Mouse (Mus musculus): ENCODE results near the gene Cox6b2. TPM values are rescaled to one million over a fixed set of nuclear protein-coding genes. Genes with fewer than 3 reads are reported as not detected.

Gene Cox6b2
- total RNA-seq, 2 experiments from 2014 or later: 1.5 to 1.7 TPM

DNA sequence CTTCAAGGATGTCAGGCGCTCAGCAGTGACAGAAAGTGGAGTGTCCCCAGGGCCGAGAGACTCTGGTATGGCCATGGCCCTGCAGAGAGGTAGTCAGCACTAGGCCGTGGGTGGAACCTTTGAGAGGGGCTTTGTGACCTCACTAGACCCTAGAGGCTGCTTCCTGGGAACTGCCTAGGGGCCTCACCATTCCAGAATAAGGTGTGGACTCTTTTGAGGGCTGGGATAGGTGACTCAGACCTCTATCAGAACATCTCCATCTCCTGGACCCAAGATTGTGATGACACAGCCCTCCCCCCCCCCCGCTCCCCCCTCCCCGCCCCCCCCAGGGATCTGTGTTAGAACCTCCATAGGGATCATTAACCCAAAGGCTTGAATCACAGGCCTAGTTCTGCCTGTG lies 18.3 kb upstream of the Cox6b2 start, which contains the start of gene Fam71e2:
Fam71e2 (minus strand) TSS at position 101 of the 400 bp plus-strand sequence.
- intact Hi-C loops (cut with DNase I): no loop called here
- no peak for DNase-seq (ENCODE audit: low spot score)

DNA sequence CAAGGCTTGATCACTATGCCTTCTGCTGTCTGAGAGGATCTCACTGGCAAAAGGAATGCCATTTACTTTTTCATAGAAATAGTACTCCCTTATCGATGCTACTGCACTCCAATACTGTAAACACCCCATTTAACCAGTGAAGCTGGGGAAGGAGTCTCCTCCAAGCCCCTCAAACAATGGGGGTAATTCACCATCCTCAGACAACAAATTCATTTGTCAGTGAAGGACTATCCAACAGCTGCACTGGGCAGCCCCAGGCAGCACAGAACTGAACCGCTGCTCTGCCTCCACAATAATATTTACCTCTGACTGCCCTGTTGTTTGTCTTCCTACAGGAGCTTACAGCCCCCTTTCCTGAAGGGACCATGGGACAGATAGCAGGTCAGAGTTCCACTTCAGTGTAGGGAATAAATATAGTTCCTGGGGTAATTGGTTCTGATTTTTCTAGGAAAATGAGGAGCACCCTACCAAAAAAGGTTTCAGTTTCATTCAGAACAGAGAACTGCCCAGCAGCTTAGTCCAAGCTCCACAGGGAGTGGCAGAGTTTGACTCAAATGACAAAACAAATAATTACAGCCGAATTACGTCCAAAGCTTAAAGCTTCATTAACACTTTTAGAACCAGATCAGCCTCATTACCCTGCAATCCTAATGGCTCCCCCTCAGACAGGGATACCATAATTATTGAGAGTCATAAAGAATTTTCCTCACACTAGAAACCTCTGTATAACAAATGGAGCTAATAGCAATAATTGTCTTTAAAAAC lies 12.2 kb upstream of the Cox6b2 start:
- intact Hi-C loops (cut with DNase I): no loop called here
- DNase-seq (ENCODE audit: low spot score): no peak

DNA sequence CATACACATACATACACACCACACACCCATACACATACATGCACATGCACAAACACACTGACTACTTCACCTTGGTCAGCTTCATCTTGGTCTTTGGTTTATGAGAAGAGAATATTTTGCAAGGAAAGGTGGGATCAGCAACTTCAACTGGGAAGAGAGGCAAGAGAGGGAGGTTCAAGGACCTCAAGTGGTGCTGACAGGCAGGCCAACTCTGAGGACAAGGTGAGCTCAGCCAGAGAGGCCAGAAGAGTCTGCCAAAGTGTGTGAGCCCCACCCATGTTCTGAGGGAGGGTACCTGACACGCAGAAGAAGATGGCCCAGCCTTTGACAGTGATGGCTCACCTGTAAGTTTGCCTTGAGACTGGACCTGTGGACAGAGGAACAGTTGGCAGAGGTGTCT lies 6.8 kb upstream of the Cox6b2 start:
- intact Hi-C loops (cut with DNase I): no loop called here

DNA sequence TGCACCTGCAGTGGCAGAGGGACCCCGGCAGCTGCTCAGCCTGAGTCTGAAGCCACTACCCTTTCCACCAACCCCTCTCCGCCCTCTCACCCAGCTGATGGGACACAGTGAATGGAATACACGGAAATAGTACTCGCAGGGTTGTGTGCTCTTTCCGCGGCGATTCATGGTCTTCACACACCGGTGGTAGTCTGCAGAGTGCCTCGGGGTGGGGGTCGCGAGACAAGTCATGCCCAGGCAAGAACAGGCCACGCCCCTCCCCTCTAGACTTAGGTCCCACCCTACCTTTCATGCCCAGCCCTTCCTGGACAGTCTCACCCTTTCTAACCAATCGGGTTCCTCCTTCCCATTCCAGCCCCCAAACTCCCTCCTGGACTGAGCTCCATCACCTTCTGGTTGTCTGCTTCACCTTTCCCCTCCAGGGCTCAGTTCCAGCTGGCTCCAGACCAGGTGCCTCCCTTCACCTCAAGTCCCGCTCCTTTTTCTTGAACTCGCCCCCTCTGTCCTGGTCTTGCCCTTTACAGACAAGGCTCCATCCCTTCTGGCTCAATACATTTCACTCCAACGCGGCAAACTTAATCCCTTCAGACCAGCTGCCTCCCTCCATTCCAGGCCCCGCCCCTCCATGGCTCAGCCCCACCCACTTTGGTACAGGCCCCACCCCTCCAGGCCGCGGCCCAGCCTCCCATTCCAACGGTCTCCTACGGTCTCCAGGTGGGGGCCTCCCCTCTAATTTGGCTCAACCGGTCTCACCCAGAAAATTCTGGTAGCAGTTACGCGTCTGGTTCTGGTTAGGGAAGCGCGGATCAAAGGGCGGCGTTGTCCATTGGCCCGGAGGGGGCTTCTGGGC lies 698 bp downstream of the Cox6b2 start:
- intact Hi-C loops (cut with DNase I): no loop called here
- DNase-seq (ENCODE audit: low spot score): no peak

More for the DNA sequence above, 6.8 kb upstream of the Cox6b2 start:
- DNase-seq (ENCODE audit: low spot score): no peak

DNA sequence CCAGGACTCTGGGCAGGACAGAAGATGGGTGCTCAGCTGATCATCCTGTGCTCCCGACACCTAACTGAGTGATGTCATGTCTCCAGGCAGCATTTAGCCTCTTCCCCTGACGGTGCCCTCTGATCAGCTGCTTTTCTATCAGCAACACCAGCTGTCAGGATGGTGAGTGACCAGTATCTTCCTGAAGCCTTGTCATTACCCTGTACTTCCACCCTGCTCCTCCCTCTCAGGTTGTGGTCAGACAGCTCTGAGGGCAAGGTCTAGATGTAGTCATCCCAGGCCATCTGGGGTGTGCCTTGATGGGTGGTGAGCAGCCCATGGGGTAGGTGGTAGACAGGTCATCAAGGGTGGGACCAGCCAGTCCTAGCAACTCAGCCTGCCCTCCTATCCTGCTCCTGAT lies 3.7 kb downstream of the Cox6b2 start:
- intact Hi-C loops (cut with DNase I): no loop called here
- no peak for DNase-seq (ENCODE audit: low spot score)

DNA sequence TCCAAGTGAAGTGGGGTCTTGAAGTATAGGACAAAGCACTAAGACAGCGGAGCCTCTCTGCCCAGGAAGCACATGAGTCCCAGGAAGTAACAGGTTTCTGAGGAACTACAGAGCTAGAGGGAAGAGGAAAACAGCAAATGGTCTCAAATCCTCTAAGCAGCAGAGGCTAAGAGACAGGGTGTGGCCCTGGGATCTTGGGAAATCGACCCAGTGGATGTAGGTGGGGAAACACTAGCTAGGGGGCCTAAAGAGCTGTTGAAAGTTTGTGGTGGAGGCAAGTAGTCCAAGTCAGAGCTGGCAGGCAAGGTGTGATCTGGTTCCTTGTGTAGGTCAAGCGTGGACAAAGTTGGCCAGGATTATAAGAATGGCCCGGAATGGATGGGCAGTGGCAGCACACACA lies 4.6 kb downstream of the Cox6b2 start:
- DNase-seq (ENCODE audit: low spot score): no peak
- intact Hi-C loops (cut with DNase I): no loop called here

DNA sequence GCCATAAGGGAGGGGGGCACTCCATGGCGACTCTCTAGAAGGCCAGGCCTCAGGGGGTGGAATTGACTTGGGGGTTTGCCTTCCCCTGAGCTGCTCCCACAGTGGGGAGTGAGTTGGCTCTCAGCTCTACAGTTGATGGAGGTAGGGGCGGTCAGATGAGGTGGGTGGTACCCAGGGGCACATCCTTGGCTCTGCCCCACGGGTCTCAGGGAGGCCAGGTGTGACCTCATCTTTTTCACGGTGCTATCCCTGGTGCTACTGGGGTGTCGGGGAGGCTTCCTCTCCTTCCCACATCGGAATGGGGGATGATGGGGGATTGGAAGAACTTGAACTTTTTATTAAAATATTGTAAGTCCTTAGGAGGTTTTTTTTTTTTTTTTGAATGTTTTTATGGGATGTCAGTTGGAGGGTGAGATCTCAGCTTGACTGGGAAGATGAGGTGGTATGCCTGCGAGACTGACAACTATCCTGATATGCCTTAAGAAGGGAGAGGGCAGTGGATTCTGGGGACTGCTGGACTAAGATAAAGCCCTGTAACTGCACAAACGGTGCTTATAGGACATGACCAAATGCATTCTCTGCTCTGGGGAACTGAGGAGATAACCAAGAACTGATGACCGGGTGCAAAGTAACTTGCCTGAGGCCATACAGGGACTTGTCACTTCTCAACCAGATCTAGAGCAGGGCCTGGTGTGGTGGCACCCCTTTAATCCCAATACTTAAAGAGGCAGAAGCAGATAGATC lies 5.6 kb downstream of the Cox6b2 start:
- DNase-seq (ENCODE audit: low spot score): no peak
- intact Hi-C loops (cut with DNase I): no loop called here

DNA sequence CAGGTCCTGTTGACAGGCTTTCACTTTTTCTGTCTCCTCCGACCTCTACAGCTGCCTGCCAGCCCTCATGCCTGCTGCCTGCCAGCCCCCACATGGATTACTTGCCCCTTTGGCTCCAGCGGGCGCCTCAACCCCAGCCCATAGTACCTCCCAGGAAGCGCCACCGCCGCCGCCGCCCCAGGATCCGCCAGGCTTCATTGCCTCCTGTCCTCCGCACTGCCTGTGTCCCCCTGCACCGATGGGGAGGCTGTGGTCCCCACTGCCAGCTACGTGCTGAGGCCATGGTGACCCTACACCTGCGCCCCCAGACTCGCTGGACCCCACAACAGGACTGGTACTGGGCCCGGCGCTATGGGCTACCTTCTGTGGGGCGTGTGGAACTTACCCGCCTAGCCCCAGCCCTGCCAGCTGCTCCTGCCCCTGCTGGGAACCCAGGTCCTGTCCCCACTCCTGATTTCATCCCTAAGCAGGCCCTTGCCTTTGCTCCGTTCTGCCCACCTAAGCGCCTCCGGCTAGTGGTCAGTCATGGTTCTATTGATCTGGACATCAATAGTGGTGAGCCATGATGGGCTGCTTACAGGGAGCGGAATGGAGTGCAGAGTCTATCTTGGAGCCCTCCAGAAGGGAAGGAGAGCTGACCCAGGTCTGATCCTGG lies 6.4 kb downstream of the Cox6b2 start:
- no peak for DNase-seq (ENCODE audit: low spot score)
- intact Hi-C loops (cut with DNase I): no loop called here

DNA sequence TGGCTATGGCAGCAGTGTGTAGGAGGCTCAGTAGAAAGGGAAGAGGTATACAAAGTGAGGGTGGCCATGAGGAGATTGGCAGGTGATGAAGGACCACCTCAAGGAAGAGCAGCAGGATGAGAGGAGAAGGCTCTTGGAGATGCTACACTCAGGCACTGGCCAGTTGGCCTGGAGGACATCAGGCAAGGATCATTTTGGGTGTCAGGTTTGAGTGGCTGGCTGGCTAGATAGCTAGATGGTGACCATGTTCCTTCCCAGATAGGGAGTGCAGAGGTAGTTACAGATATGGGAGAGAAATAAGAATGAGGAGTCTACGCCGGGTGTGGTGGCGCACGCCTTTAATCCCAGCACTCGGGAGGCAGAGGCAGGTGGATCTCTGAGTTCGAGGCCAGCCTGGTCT lies 8.0 kb downstream of the Cox6b2 start:
- no peak for DNase-seq (ENCODE audit: low spot score)
- intact Hi-C loops (cut with DNase I): loop anchor here (5.0 kb wide), 2 partner anchors 58 to 122 kb away; partner anchors contain the start of gene Hspbp1

DNA sequence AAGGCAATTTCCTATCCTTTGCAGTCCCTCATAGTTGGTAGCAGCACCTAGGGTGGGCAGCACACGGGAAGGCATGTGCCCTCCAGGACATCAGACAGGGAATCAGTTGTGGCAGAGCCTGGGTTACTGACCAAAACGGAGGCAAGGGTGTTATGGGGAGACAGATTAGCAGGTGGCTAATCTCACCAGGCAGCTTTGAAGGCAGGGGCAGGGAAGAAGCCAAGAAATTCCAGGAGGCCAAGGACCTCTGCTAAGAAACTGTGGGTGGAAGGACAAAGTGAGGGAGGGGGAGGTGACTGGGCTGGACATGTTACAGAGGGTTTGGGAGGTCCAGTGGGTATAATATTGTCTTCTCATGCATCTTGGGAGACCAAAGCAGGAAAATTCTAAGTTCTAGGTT lies 9.5 kb downstream of the Cox6b2 start:
- intact Hi-C loops (cut with DNase I): loop anchor here (5.0 kb wide), 2 partner anchors 56 to 124 kb away; partner anchors contain the start of gene Hspbp1

DNA sequence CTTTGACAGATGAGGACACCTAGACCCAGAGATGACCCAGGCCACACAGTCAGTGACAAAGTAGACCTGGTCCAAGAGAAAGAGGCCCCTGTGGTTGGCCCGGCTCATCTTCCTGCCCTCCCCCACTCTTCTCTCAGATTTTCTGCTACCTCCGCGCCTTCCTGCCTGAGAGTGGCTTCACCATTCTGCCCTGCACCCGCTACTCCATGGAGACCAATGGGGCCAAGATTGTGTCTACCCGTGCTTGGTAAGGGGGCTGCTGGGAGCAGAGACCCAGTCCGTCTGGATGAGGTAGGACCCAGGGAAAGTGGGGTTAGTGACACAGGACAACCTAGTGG lies 10.4 kb downstream of the Cox6b2 start:
- DNase-seq (ENCODE audit: low spot score): no peak
- intact Hi-C loops (cut with DNase I): loop anchor here (5.0 kb wide), 2 partner anchors 55 to 125 kb away; partner anchors contain the start of gene Hspbp1

More for the DNA sequence above, 9.5 kb downstream of the Cox6b2 start:
- DNase-seq (ENCODE audit: low spot score): no peak

DNA sequence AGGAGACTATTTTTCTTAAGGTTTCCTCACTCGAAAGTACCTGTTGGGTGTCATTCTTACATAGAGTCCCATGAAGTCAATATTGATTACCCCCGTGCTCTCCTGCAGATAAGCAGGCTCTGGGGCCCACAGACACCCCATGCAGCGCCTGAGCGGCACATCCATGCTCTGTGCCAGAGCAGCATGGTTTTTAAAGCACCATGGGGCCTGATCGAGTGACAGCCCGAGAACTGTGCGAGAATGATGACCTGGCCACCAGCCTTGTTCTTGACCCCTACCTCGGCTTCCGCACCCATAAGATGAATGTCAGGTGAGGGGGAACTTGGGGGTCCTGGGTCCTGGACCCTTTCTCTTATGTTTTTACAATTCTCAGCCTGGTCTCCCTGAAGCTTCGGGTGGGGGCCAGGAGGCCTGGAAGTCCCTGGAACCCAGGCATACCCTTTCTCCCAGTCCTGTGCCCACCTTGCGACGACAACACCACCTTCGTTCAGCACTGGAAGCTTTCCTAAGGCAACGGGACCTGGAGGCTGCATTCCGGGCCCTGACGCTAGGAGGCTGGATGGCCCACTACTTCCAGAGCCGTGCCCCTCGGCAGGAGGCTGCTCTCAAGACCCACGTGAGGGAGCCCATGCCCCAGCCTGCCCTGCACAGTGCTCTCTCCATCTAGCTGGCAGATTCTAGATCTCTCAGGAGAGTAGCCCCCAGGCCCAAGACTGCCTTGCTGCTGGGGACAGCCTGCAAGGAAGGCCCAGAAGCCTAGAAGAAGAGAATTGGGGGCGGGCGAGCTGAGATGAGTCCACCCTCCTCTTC lies 11.0 kb downstream of the Cox6b2 start:
- intact Hi-C loops (cut with DNase I): loop anchor here (2.0 to 5.0 kb wide), 3 partner anchors 47 to 125 kb away; partner anchors contain the start of genes Hspbp1 and Tmem238
- DNase-seq (ENCODE audit: low spot score): no peak

DNA sequence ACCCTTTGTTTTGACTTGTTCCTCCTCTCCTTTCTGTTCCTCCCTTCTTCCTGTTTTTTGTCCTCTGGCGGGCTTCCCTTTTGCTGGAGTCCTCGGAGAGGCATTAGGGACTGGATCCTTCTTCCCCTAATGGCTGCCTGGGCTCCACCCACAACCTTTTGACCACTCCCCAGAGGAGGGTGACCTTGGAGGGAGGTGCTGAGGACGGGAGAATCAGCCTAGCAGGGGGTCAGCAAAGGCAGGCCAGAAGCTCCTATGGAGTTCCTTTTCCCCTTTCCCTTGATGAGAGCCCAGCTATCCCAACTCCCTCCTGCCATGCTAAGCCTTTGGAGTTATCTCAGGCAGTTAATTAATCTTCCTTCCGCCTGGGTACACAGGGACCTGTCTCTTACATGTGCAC lies 11.7 kb downstream of the Cox6b2 start:
- intact Hi-C loops (cut with DNase I): loop anchor here (2.0 to 5.0 kb wide), 3 partner anchors 48 to 126 kb away; partner anchors contain the start of genes Hspbp1 and Tmem238
- peak; percentile 62 for DNase-seq (ENCODE audit: low spot score)

DNA sequence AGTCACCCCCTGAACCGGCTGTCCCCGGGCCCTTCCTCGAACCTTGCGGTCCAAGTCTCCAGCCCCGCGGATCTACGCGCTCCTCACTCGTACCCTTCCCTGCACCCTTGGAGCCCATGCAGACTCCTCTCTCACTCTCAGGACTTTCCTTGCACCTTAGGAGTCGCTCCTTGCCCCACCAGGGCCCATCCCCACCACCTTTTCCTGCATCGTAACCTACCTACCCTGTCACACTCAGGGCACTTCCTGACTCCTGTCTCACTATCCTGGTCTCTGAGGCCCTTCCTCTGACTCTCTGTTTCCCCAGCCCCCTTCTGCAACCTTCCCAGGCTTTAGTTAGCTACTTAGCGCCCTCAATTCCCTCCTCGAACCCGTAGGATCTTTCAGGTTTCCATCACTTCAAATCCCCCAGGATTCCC lies 12.6 kb downstream of the Cox6b2 start:
- intact Hi-C loops (cut with DNase I): loop anchor here (2.0 to 5.0 kb wide), 3 partner anchors 48 to 127 kb away; partner anchors contain the start of genes Hspbp1 and Tmem238
- no peak for DNase-seq (ENCODE audit: low spot score)

DNA sequence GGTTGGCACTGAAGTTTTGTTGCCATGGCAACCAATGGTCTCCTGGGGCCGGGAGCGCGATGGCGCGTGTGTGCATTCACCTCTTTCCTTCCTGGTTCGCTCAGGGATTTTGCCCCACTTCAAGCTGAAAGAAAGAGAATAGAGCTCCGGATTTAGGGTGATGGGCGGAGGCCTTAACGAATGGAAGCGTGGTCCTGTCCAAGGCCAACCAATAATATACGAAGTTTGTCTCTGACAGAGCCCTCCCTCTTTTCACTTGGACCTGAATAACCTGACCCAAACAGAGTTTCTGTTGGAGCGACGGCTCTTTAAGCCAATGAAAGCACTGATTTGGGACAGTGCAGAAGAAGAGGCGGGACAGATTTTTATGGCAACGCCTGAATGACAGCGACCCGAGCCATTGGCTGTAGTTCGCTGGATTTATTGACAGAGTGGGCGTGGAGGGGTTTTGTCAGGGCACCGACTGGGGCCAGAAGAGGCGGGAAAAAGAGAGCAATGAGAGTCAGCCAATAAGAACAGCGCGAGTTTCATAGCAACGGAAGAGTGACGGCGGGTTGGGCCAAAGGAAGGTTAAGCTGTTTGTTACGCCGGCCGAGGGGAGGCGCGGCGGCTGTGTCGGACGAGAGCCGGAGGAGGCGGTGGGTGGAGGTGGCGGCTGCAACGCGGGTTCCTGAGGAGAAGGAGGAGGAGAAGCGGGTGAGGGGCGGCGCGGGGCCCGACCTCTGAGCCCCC lies 13.2 kb downstream of the Cox6b2 start, which contains the start of gene Kmt5c:
Kmt5c (plus strand) TSS at position 572 of the 732 bp plus-strand sequence.
- intact Hi-C loops (cut with DNase I): loop anchor here (2.0 to 5.0 kb wide), 3 partner anchors 49 to 128 kb away; partner anchors contain the start of genes Hspbp1 and Tmem238
- peak; percentile 99 for DNase-seq (ENCODE audit: low spot score)

DNA sequence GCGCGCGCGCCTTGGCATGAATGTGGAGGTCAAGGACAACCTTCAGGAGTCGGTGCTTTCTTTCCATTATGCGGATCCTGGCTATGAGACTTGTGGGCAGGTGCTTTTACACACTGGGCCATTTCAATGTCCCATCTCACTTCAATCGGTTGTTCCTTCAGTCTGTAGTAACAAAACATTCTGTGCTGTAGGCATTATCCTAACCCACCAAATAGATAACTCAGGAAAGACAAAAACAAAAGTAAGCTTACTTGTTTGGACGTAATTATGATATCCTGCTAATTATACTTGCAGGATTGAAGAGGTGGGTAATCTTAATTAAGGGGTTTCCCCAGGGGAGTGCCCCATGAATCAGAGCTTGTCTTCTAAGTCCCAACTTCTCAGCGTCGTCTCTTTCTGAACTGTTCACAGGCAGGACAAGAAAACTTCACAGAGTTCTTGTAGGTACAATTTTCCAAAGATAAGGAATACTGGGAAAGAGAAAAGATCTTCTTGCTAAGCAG lies 13.8 kb downstream of the Cox6b2 start:
- intact Hi-C loops (cut with DNase I): no loop called here
- no peak for DNase-seq (ENCODE audit: low spot score)

DNA sequence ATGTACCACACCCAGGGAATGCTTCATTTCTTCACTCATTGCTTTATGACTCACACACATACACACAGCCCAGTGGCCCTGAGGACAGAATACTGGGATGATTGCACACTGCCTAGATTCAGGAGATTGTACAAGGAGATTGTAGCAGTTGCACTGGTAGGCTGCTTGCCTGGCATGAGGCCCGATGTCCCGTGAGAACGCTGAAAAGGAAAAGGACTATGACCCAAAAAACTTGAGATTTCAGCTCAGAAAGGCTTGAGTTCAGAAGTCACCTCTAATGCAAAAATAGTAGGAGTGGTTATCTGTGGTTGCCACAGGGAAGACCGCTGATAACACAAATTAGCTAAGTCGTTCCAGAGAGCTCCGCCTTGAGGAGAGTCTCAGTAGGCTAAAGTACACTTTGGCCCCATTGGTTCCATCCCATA lies 19.9 kb downstream of the Cox6b2 start:
- DNase-seq (ENCODE audit: low spot score): no peak
- intact Hi-C loops (cut with DNase I): no loop called here

DNA sequence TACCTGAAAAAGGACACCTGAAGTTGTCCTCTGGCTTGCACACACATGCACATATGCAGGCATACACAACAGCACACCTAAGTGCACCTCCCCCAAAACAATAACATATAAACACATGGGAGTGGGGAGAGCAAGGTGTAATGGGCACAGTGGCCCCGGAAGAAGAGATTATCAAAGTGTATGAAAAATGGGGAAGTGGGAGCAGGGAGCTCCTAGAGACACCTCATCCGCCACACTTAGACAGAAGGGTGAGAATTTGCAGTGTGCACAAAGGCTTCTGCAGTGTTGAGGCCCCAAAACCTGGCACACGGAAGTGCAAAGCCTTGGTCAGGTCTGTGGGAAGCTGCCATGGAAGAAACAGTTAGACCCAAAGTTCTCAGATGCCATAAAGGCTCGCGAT lies 21.8 kb downstream of the Cox6b2 start:
- intact Hi-C loops (cut with DNase I): no loop called here
- DNase-seq (ENCODE audit: low spot score): no peak
